Comparison of ENCODE assay signal across 14 mouse cellular contexts in genomic region chr13:92030364-92031057, GRCm38 (mm10).
A peak's percentile ranks its signal among the peaks of the same experiment; 100 is the strongest.
DNase-seq lines count a peak whose midpoint lies in the region; ATAC-seq and TF ChIP-seq lines count a peak whose summit lies in the region.
"Had no signal": no experiment of that assay in that cellular context is flagged by ENCODE, and none has a peak within 500 bp of the region (broad histone marks: within the 10 kb centered on the region; RNA-seq: fewer than 3 reads in every experiment).

No protein-coding gene starts in this region.

- TF ChIP-seq POLR2A in spleen, adult 2 months (IDR thresholded peaks at IDR 0.05; ENCODE audit: low read depth, low read length), result no peak

- TF ChIP-seq CTCF in lung, postnatal 0 days (IDR thresholded peaks at IDR 0.05), result no peak
- no peak for TF ChIP-seq CTCF in spleen, adult 2 months (IDR thresholded peaks at IDR 0.05; ENCODE audit: extremely low read depth, insufficient read depth, insufficient read length, insufficient replicate concordance)

- H3K27ac ChIP-seq in lung, postnatal 0 days (ENCODE audit: low read length), result no peak overlapping the region
- peak overlapping the region; percentile 76 for H3K27ac ChIP-seq in spleen, adult 2 months (ENCODE audit: insufficient read depth, low read length)
- H3K27ac ChIP-seq: intestine, embryonic 15.5 days; liver, embryonic 14.5 days had no signal

- no peak for ATAC-seq in lung, postnatal 0 days
- ATAC-seq: forebrain, embryonic 16.5 days; intestine, embryonic 15.5 days had no signal

- H3K27me3 ChIP-seq in lung, postnatal 0 days (replicated peaks; ENCODE audit: insufficient read depth, low read length), result no peaks in the 10 kb centered on the region
- H3K27me3 ChIP-seq in spleen, adult 2 months (ENCODE audit: control insufficient read depth, insufficient read depth, low read length), result no peaks in the 10 kb centered on the region
- H3K27me3 ChIP-seq: intestine, embryonic 15.5 days; megakaryocyte, embryonic 14.5 days had no signal

- no peak overlapping the region for H3K4me3 ChIP-seq in lung, postnatal 0 days (ENCODE audit: low read depth, low read length)
- H3K4me3 ChIP-seq in spleen, adult 2 months (ENCODE audit: extremely low read depth, insufficient read depth, insufficient read length), result peak overlapping the region; percentile 35; the same call in 1 of the 2 replicates
- H3K4me3 ChIP-seq: intestine, embryonic 15.5 days; megakaryocyte, embryonic 14.5 days had no signal

- 85% methylated on average over 24 of the region's 24 CpGs for WGBS in lung, postnatal 0 days
- WGBS in spleen, adult 2 months, result 47% methylated on average over 24 of the region's 24 CpGs

- H3K4me2 ChIP-seq in lung, postnatal 0 days (replicated peaks; ENCODE audit: low read depth, low read length), result no peak overlapping the region
- H3K4me2 ChIP-seq: intestine, embryonic 15.5 days had no signal

- no peaks in the 10 kb centered on the region for H3K9me3 ChIP-seq in lung, postnatal 0 days (ENCODE audit: low read length)
- H3K9me3 ChIP-seq: intestine, embryonic 15.5 days; megakaryocyte, embryonic 14.5 days had no signal

- H3K9ac ChIP-seq in lung, postnatal 0 days (replicated peaks; ENCODE audit: low read depth), result no peak overlapping the region
- H3K9ac ChIP-seq: intestine, embryonic 15.5 days; liver, embryonic 14.5 days had no signal

- H3K4me1 ChIP-seq in lung, postnatal 0 days (ENCODE audit: insufficient read depth, low read depth, low read length), result no peaks in the 10 kb centered on the region
- peaks cover 10% of the 10 kb centered on the region; the same call in 1 of the 2 replicates for H3K4me1 ChIP-seq in spleen, adult 2 months (ENCODE audit: control insufficient read depth, insufficient read depth, insufficient read length)
- H3K4me1 ChIP-seq: intestine, embryonic 15.5 days had no signal

- DNase-seq in lung, postnatal 36 days, result peak; percentile 30
- DNase-seq in lung, postnatal 0 days (ENCODE audit: low spot score), result no peak
- DNase-seq in induced T-regulatory cell, adult 2 months (ENCODE audit: low read depth), result peak; percentile 39
- DNase-seq in spleen, adult 2 months (ENCODE audit: low read depth in 1 of 2, low spot score in 2 of 2), result peak; percentile 60 to 64
- DNase-seq in thymus, postnatal 4 days, result peak; percentile 42
- no peak for DNase-seq in right cerebral cortex, postnatal 10 days (ENCODE audit: low spot score in 2 of 2)
- DNase-seq in kidney, postnatal 36 days, result no peak
- no peak for DNase-seq in MN1 (ENCODE audit: low spot score)
- DNase-seq: cerebellum, postnatal 25 days; gastrocnemius, postnatal 36 days had no signal

- TF ChIP-seq EP300 in lung, postnatal 0 days (IDR thresholded peaks at IDR 0.05), result no peak

- H3K36me3 ChIP-seq in lung, postnatal 0 days (ENCODE audit: insufficient read depth, low read length), result no peaks in the 10 kb centered on the region
- no peaks in the 10 kb centered on the region for H3K36me3 ChIP-seq in spleen, adult 2 months (ENCODE audit: control insufficient read depth, insufficient read depth, low read length)
- H3K36me3 ChIP-seq: intestine, embryonic 15.5 days had no signal

Comparison
In these comparisons a context has a peak if more than half of its experiments do, and no peak if none do; other contexts are left out.
1. DNase-seq: peak in lung, postnatal 36 days (single experiment), induced T-regulatory cell, adult 2 months (single experiment), spleen, adult 2 months (2 of 2) and thymus, postnatal 4 days (single experiment); none in lung, postnatal 0 days (single experiment), right cerebral cortex, postnatal 10 days (0 of 2), kidney, postnatal 36 days (0 of 2) and MN1 (single experiment).